Mouse (Mus musculus) mammary gland, adult 2 months (tissue): ENCODE results near the gene Nfkbib. TPM values are rescaled to one million over a fixed set of nuclear protein-coding genes. Genes with fewer than 3 reads are reported as not detected.

ENCODE experiments used
- polyA plus RNA-seq: library from polyadenylated mRNA; depleted of rRNA; stranded (reverse); fragments of >200 nt; gene quantifications from 2 replicates; pipeline ENCODE4 v1.2.3, GENCODE M21; 2012; ENCODE audit warnings: low replicate concordance; rRNA removed

Nfkbib gene
- 34.4 and 86.5 TPM in 2 replicates for polyA plus RNA-seq

DNA sequence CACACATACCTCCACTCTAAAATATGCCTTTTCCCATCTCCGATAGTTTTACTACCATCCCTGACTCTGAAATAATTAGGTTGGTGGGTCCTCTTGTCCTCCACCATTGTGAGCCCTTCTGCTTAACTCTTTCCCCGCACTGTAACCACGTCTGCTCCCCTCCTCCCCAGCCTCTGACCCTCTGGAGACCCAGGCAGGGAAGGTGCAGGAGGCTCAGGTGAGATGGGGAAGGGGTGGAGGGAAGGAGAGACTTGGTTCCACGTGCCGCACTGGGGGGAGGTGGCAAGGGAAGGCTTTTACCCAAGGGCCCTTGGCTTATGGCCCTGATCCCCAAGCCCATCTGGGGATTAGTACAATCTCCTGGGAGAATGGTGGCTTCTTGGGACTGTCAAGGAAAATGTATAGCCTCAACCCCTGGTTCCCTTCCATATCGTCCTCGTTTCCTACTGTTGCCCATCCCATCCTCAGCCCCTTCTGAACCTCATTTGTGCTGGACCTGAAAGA, at the start of gene Nfkbib:
TSS of gene Nfkbib (minus strand) at position 51 of the 504 bp plus-strand sequence.

GRCm38 (mm10) chr7:28808221-28808941, 41.1 kb upstream of the Nfkbib start, which contains the start of gene Hnrnpl:
Gene Hnrnpl (plus strand): TSS chr7:28808541.

GRCm38 (mm10) chr7:28788307-28789195, 21.2 kb upstream of the Nfkbib start, which contains the start of gene Rinl:
Gene Rinl (plus strand): TSS chr7:28788969.

GRCm38 (mm10) chr7:28766173-28766879, 986 bp downstream of the Nfkbib start, which contains the start of gene Sirt2:
Gene Sirt2 (plus strand): TSS chr7:28766735.

GRCm38 (mm10) chr7:28756079-28756478, 11.2 kb downstream of the Nfkbib start, which contains the start of gene Ccer2:
Gene Ccer2 (plus strand): TSS chr7:28756174.

DNA sequence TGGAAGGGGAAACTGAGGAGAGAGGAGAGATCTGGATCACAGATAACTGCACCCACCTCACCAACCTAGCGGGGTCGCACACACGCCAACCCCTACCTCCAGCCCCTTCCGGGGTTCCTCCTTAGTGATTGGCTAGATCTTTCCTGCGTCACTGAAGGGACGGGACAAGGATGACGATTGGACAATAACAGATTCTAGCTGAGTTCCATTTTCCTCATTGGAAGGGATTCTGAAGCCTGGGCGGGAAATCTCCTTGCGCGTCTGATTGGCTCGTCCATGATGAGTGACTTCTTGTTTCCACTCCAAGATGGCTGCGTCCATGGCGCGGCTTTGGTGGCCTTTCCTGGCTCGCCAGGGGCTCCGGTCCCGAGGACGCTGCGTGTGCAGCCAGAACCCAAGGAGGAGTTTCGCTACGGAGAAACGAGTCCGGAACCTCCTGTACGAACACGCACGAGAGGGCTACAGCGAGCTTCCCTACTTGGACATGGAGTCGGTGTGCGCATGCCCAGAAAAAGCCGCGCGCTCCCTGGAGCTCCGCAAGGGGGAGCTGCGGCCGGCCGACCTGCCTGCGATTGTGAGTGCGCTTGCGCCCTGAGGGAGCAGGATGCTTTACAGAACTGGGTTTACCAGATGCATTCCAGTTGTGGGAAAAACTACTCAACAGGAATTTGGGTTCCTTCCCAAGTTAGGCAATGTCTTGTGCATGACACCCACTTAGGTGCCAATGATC, 25.4 kb downstream of the Nfkbib start, which contains the start of the genes Mrps12 and Sars2:
TSS of gene Mrps12 (minus strand) at position 112 of the 730 bp plus-strand sequence.
TSS of gene Sars2 (plus strand) at position 284 of the 730 bp plus-strand sequence.

DNA sequence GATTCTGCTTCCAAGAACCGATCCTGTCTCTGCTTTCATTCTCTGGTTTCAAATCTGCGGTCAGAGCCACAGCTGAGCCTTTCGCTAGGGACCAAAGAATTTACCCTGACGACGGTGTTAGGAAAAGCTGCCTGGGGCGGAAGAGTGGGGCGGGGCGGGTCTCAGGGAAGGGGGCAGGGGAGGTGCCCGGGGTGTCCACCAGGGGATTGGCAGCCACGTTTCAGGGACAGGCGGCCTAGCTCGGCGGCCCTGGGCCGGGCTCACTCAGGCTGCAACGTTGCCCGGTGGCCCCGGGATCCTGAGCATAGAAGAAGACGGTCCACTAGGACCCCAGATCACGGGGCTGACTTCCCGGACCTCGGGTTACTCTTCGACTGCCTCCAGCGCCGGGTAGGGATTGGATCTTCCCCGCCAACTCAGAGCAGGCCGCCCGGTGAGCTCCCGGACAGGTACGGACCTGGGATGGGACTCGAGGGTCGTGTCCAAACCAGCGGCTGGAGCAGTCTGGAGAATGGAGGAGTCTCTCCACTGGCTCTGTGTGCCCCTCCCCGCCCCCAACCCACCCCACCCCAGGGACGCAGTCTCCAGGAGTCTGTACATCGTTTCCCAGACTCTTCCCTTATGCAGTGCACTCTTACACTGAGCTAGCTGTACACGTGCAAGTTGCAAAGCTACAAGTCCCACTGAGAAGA, 50.6 kb downstream of the Nfkbib start, which contains the start of gene Fbxo17:
TSS of gene Fbxo17 (plus strand) at position 215 of the 692 bp plus-strand sequence.

Other genes starting within 250 kb of the Nfkbib start
- not detected in 2 replicates for gene Ifnl3, start 244.7 kb downstream of the Nfkbib start, polyA plus RNA-seq
- 0.91 TPM in 1 of 2 replicates, not detected in the other for gene Sycn, start 226.6 kb downstream of the Nfkbib start, polyA plus RNA-seq
- gene Nccrp1, start 220.3 kb downstream of the Nfkbib start, polyA plus RNA-seq: 1.0 and 2.2 TPM in 2 replicates
- gene Samd4b, start 169.4 kb downstream of the Nfkbib start, polyA plus RNA-seq: 94.8 and 122 TPM in 2 replicates
- gene Pak4, start 169.3 kb downstream of the Nfkbib start, polyA plus RNA-seq: 17.6 and 40.2 TPM in 2 replicates
- 1.3 TPM in 1 of 2 replicates, not detected in the other for gene Acp7, start 136.2 kb downstream of the Nfkbib start, polyA plus RNA-seq
- gene Fbxo27, start 74.7 kb downstream of the Nfkbib start, polyA plus RNA-seq: 12.5 and 18.3 TPM in 2 replicates
- gene Fbxo17, start 50.7 kb downstream of the Nfkbib start, polyA plus RNA-seq: 4.6 and 7.5 TPM in 2 replicates
- 47.7 and 130 TPM in 2 replicates for gene Mrps12, start 25.7 kb downstream of the Nfkbib start, polyA plus RNA-seq
- 25.3 and 32.9 TPM in 2 replicates for gene Sars2, start 25.5 kb downstream of the Nfkbib start, polyA plus RNA-seq
- not detected in 2 replicates for gene Ccer2, start 11.3 kb downstream of the Nfkbib start, polyA plus RNA-seq
- gene Sirt2, start 777 bp downstream of the Nfkbib start, polyA plus RNA-seq: 79.4 and 91.0 TPM in 2 replicates
- gene Rinl, start 21.5 kb upstream of the Nfkbib start, polyA plus RNA-seq: 17.7 and 28.4 TPM in 2 replicates
- 175 and 340 TPM in 2 replicates for gene Hnrnpl, start 41.0 kb upstream of the Nfkbib start, polyA plus RNA-seq
- gene Ech1, start 57.7 kb upstream of the Nfkbib start, polyA plus RNA-seq: 446 and 756 TPM in 2 replicates
- gene Lgals4, start 66.3 kb upstream of the Nfkbib start, polyA plus RNA-seq: 26.0 and 45.3 TPM in 2 replicates
- 41.0 and 66.0 TPM in 2 replicates for gene Lgals7, start 96.3 kb upstream of the Nfkbib start, polyA plus RNA-seq
- 0.96 and 1.6 TPM in 2 replicates for gene Capn12, start 113.9 kb upstream of the Nfkbib start, polyA plus RNA-seq
- gene Actn4, start 194.8 kb upstream of the Nfkbib start, polyA plus RNA-seq: 254 and 325 TPM in 2 replicates
- 210 and 305 TPM in 2 replicates for gene Eif3k, start 214.4 kb upstream of the Nfkbib start, polyA plus RNA-seq
- 39.4 and 98.8 TPM in 2 replicates for gene Map4k1, start 214.5 kb upstream of the Nfkbib start, polyA plus RNA-seq